Mouse (Mus musculus): ENCODE data around the gene Olfr372. TPM values are rescaled to one million over a fixed set of nuclear protein-coding genes. Genes with fewer than 3 reads are reported as not detected.
"Not testable (repeated sequence)": the region's sequence is repeated elsewhere in the genome, so short reads cannot be mapped to it uniquely, and the experiment has no call there.

Olfr372 gene
- total RNA-seq, 1 experiment: not detected

- no peak for TF ChIP-seq CHD2 (IDR thresholded peaks at IDR 0.05; ENCODE audit: low read depth, low read length)
- no peak for TF ChIP-seq ZC3H11A (IDR thresholded peaks at IDR 0.05; ENCODE audit: borderline replicate concordance, low read depth, low read length)
- TF ChIP-seq HCFC1 (IDR thresholded peaks at IDR 0.05; ENCODE audit: borderline replicate concordance, insufficient read depth, low read length): no peak
- no peak for TF ChIP-seq ZNF384 (IDR thresholded peaks at IDR 0.05; ENCODE audit: low read depth, low read length)
- no peak for TF ChIP-seq MAFK (IDR thresholded peaks at IDR 0.05; ENCODE audit: insufficient read depth, low read depth, low read length)
- H3K4me1 ChIP-seq (ENCODE audit: control insufficient read depth in 2 of 2, insufficient read depth in 2 of 2, low read length in 2 of 2, poor library complexity in 1 of 2): no peaks in the 10 kb centered on the region
- DNase-seq (ENCODE audit: low read depth, low spot score): no peak
- no peak overlapping the region for H3K4me3 ChIP-seq (ENCODE audit: insufficient read depth in 1 of 2, low read depth in 1 of 2, low read length in 2 of 2, poor library complexity in 1 of 2, severe bottlenecking in 1 of 2)
- no peak overlapping the region for H3K27ac ChIP-seq (ENCODE audit: insufficient read depth, low read depth, low read length, poor library complexity, severe bottlenecking)
- no peaks in the 10 kb centered on the region for H3K9me3 ChIP-seq (ENCODE audit: control insufficient read depth, insufficient read depth, low read depth, low read length)
- H3K36me3 ChIP-seq (ENCODE audit: control insufficient read depth, insufficient read depth, low read length, poor library complexity, severe bottlenecking): no peaks in the 10 kb centered on the region
- in situ Hi-C loops (cut with MboI; ENCODE audit: low sequenced_read_pairs in 2 of 2, unreplicated experiment in 2 of 2): no loop called here
- no peak overlapping the region for H3K9ac ChIP-seq (ENCODE audit: insufficient read depth, low read depth, low read length, poor library complexity, severe bottlenecking)
Observed at GRCm38 (mm10) chr8:72042493-72042892, 1.5 kb downstream of the Olfr372 start.

- H3K36me3 ChIP-seq (ENCODE audit: control insufficient read depth, insufficient read depth, low read length, poor library complexity, severe bottlenecking); in situ Hi-C loops (cut with MboI; ENCODE audit: low sequenced_read_pairs in 2 of 2, unreplicated experiment in 2 of 2); H3K9me3 ChIP-seq (ENCODE audit: control insufficient read depth, insufficient read depth, low read depth, low read length); DNase-seq (ENCODE audit: low read depth, low spot score); H3K4me3 ChIP-seq (ENCODE audit: insufficient read depth in 1 of 2, low read depth in 1 of 2, low read length in 2 of 2, poor library complexity in 1 of 2, severe bottlenecking in 1 of 2); H3K9ac ChIP-seq (ENCODE audit: insufficient read depth, low read depth, low read length, poor library complexity, severe bottlenecking); H3K4me1 ChIP-seq (ENCODE audit: control insufficient read depth in 2 of 2, insufficient read depth in 2 of 2, low read length in 2 of 2, poor library complexity in 1 of 2); H3K27ac ChIP-seq (ENCODE audit: insufficient read depth, low read depth, low read length, poor library complexity, severe bottlenecking): not testable (repeated sequence)
Observed at GRCm38 (mm10) chr8:72054633-72055032, 13.6 kb downstream of the Olfr372 start.

GRCm38 (mm10) chr8:72057643-72058042, 16.6 kb downstream of the Olfr372 start:
- H3K4me1 ChIP-seq (ENCODE audit: control insufficient read depth in 2 of 2, insufficient read depth in 2 of 2, low read length in 2 of 2, poor library complexity in 1 of 2); H3K4me3 ChIP-seq (ENCODE audit: insufficient read depth in 1 of 2, low read depth in 1 of 2, low read length in 2 of 2, poor library complexity in 1 of 2, severe bottlenecking in 1 of 2); H3K9me3 ChIP-seq (ENCODE audit: control insufficient read depth, insufficient read depth, low read depth, low read length); H3K27ac ChIP-seq (ENCODE audit: insufficient read depth, low read depth, low read length, poor library complexity, severe bottlenecking); H3K9ac ChIP-seq (ENCODE audit: insufficient read depth, low read depth, low read length, poor library complexity, severe bottlenecking); DNase-seq (ENCODE audit: low read depth, low spot score); in situ Hi-C loops (cut with MboI; ENCODE audit: low sequenced_read_pairs in 2 of 2, unreplicated experiment in 2 of 2); H3K36me3 ChIP-seq (ENCODE audit: control insufficient read depth, insufficient read depth, low read length, poor library complexity, severe bottlenecking): not testable (repeated sequence)

DNA sequence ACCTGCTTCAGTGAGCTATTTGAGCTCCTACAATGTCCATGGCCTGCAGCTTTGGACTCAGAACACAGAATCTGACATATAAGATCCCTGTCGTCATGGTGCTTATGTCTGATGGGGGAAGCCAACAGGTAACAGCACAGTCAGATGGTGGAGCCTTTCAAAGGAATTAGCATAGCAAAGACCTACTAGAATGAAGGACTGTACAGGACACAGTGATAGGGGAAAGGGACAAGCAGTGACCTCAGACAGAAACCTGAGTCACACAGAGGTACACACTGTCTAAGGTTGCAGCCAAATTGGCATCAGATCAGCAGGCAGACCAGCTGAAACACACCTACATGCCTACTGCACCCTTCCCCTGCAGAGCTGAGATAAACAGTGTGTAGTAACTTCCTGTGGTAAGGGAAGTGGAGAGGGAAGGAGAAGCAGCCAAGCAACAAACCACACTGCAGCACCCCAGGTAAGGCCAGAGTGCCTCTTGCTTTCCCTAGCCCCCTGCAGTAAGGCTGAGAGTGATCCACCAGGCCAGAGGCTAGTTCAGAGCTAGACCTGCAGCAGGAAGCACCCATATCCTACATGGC, 25.9 kb downstream of the Olfr372 start:
- DNase-seq (ENCODE audit: low read depth, low spot score); H3K9me3 ChIP-seq (ENCODE audit: control insufficient read depth, insufficient read depth, low read depth, low read length); H3K4me3 ChIP-seq (ENCODE audit: insufficient read depth in 1 of 2, low read depth in 1 of 2, low read length in 2 of 2, poor library complexity in 1 of 2, severe bottlenecking in 1 of 2); H3K36me3 ChIP-seq (ENCODE audit: control insufficient read depth, insufficient read depth, low read length, poor library complexity, severe bottlenecking); in situ Hi-C loops (cut with MboI; ENCODE audit: low sequenced_read_pairs in 2 of 2, unreplicated experiment in 2 of 2); H3K9ac ChIP-seq (ENCODE audit: insufficient read depth, low read depth, low read length, poor library complexity, severe bottlenecking); H3K27ac ChIP-seq (ENCODE audit: insufficient read depth, low read depth, low read length, poor library complexity, severe bottlenecking); H3K4me1 ChIP-seq (ENCODE audit: control insufficient read depth in 2 of 2, insufficient read depth in 2 of 2, low read length in 2 of 2, poor library complexity in 1 of 2): not testable (repeated sequence)

GRCm38 (mm10) chr8:72082877-72083276, 41.9 kb downstream of the Olfr372 start, which contains the start of gene Olfr373:
TSS of gene Olfr373 (plus strand) at chr8:72083177.
- in situ Hi-C loops (cut with MboI; ENCODE audit: low sequenced_read_pairs in 2 of 2, unreplicated experiment in 2 of 2); DNase-seq (ENCODE audit: low read depth, low spot score); H3K27ac ChIP-seq (ENCODE audit: insufficient read depth, low read depth, low read length, poor library complexity, severe bottlenecking): not testable (repeated sequence)

More at GRCm38 (mm10) chr8:72082877-72083276, 41.9 kb downstream of the Olfr372 start, which contains the start of gene Olfr373:
- not testable (repeated sequence) for H3K36me3 ChIP-seq (ENCODE audit: control insufficient read depth, insufficient read depth, low read length, poor library complexity, severe bottlenecking); H3K9ac ChIP-seq (ENCODE audit: insufficient read depth, low read depth, low read length, poor library complexity, severe bottlenecking); H3K4me3 ChIP-seq (ENCODE audit: insufficient read depth in 1 of 2, low read depth in 1 of 2, low read length in 2 of 2, poor library complexity in 1 of 2, severe bottlenecking in 1 of 2); H3K4me1 ChIP-seq (ENCODE audit: control insufficient read depth in 2 of 2, insufficient read depth in 2 of 2, low read length in 2 of 2, poor library complexity in 1 of 2); H3K9me3 ChIP-seq (ENCODE audit: control insufficient read depth, insufficient read depth, low read depth, low read length)

Measured in ES-E14 (cell line).